Mouse (Mus musculus): ENCODE data around the gene Sgf29. TPM values are rescaled to one million over a fixed set of nuclear protein-coding genes. Genes with fewer than 3 reads are reported as not detected.

Gene Sgf29
- polyA plus RNA-seq, 1 experiment from 2014 or later = 42.9 TPM

- Histone ChIP-seq H3K27ac (ENCODE audit: low read length) (no peak overlapping the region), H3K4me1 (replicated peaks; ENCODE audit: control insufficient read depth, insufficient read depth, low read length) (peaks cover 10% of the 10 kb centered on the region), H3K4me2 (ENCODE audit: low read depth, low read length) (no peak overlapping the region; the same call in 1 of the 2 replicates), H3K27me3 (ENCODE audit: control insufficient read depth, insufficient read depth, low read depth, low read length) (peaks cover 16% of the 10 kb centered on the region), H3K9me3 (ENCODE audit: control insufficient read depth, low read length) (no peaks in the 10 kb centered on the region; the same call in 1 of the 2 replicates), H3K9ac (ENCODE audit: low read length) (no peak overlapping the region), H3K4me3 (ENCODE audit: low read length) (peak overlapping the region; percentile 5; the same call in 1 of the 2 replicates), H3K36me3 (ENCODE audit: control insufficient read depth, insufficient read depth, low read length) (no peaks in the 10 kb centered on the region)
- no peak for ATAC-seq (ENCODE audit: low read depth)
- 15% methylated on average over 7 of the region's 7 CpGs for WGBS
Observed at GRCm38 (mm10) chr7:126703757-126704077, 54.6 kb downstream of the Sgf29 start.

DNA sequence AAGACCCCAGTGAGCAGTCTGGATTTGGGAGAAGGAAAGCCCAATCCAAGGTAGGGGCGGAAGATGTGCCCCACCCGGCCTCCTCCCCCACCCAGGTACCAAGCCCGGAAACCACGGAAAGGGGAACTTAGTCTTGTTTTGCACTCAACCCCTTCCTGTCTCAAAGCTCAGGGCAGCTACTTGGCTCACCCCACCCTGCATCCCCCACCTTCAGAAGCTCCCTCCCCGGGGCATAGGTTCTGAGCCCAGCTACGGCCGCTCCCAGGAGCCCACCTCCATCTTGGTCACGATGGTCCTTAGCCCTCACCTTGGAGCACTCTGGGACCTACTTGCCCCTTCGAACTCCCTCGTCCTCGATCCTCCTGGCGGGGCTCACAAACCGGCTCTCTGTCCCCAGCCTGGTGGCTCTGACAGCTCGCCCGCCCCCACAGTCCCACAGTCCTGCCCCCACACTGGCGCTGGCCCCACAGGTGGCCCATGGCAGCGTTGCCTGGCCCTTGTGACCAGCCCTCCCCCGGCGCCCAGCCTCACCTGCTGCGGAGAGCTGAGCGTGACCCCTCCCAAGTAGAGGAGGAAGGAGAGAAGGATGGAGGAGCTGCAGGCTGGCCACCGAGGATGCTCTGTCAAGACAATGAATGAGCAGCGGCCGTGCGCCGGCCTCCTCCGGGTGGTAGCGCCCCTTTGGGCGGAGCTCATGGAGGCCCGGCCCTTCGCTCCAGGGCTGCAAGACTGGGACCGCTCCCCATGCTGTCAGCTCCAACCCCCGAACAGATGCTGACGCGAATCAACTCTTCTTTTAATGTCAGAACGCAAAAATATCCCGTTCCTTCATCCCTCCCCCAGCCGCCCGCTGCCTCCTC lies 55.2 kb downstream of the Sgf29 start:
- H3K9me3 ChIP-seq (ENCODE audit: control insufficient read depth, low read length) = peaks cover 2% of the 10 kb centered on the region; the same call in 1 of the 2 replicates
- peaks cover 16% of the 10 kb centered on the region for H3K27me3 ChIP-seq (ENCODE audit: control insufficient read depth, insufficient read depth, low read depth, low read length)
- no peak overlapping the region for H3K27ac ChIP-seq (ENCODE audit: low read length)
- H3K36me3 ChIP-seq (ENCODE audit: control insufficient read depth, insufficient read depth, low read length) = no peaks in the 10 kb centered on the region
- H3K4me2 ChIP-seq (ENCODE audit: low read depth, low read length) = peak overlapping the region; percentile 71
- H3K9ac ChIP-seq (ENCODE audit: low read length) = peak overlapping the region; percentile 53
- ATAC-seq (ENCODE audit: low read depth) = peak; percentile 74
- peaks cover 10% of the 10 kb centered on the region for H3K4me1 ChIP-seq (replicated peaks; ENCODE audit: control insufficient read depth, insufficient read depth, low read length)
- H3K4me3 ChIP-seq (ENCODE audit: low read length) = peak overlapping the region; percentile 46
- 4% methylated on average over 39 of the region's 39 CpGs for WGBS

GRCm38 (mm10) chr7:126707442-126708174 lies 58.5 kb downstream of the Sgf29 start, which contains the start of gene Coro1a:
Gene Coro1a (minus strand): TSS chr7:126707787.
- H3K36me3 ChIP-seq (ENCODE audit: control insufficient read depth, insufficient read depth, low read length) = no peaks in the 10 kb centered on the region
- no peak within 1 kb of the TSS for H3K27ac ChIP-seq (ENCODE audit: low read length)
- peaks cover 15% of the 10 kb centered on the region for H3K27me3 ChIP-seq (ENCODE audit: control insufficient read depth, insufficient read depth, low read depth, low read length)
- no peak within 1 kb of the TSS for H3K9ac ChIP-seq (ENCODE audit: low read length)
- H3K4me1 ChIP-seq (replicated peaks; ENCODE audit: control insufficient read depth, insufficient read depth, low read length) = peaks cover 10% of the 10 kb centered on the region
- H3K9me3 ChIP-seq (ENCODE audit: control insufficient read depth, low read length) = peaks cover 2% of the 10 kb centered on the region; the same call in 1 of the 2 replicates
- 78% methylated on average over 19 of the region's 19 CpGs for WGBS
- no peak within 1 kb of the TSS for H3K4me2 ChIP-seq (ENCODE audit: low read depth, low read length)
- no peak within 1 kb of the TSS for H3K4me3 ChIP-seq (ENCODE audit: low read length)
- no peak for ATAC-seq (ENCODE audit: low read depth)

DNA sequence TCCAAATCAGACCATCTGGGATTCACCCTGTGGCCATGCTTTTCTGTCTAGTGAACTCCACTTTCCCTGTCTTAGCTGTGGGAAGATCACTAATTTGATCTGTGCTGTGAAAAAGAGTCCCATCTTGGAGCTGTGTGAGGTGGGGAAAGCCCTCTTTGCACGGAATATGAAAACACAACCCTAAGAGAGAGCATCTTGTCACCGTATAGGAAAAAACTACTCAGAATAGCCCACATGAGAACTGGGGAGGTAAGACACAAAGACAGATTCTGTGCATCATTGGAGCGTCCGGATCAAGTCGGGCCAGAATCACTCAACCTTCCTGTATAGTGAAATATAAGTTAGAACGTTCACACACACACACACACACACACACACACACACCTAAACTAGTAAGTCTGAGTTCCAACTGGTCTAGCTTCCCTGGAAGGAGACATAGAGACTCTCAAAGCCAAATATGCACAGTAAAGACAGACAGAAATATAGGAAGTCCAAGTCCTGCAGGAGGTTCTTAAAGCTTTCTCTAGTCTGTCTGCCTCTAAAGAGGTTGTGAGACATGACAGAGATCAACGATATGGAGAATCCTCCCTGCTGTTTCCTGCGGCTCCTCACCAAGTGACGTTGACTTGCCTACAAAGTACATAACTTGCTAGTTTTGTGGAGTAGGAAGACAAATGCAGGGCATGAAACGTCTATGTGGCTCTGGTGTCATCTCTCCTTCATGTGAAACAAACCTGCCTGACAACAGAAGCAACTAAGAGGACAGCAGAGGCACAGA lies 59.3 kb downstream of the Sgf29 start:
- no peak overlapping the region for H3K4me2 ChIP-seq (ENCODE audit: low read depth, low read length)
- no peak overlapping the region for H3K4me3 ChIP-seq (ENCODE audit: low read length)
- ATAC-seq (ENCODE audit: low read depth) = no peak
- no peak overlapping the region for H3K27ac ChIP-seq (ENCODE audit: low read length)
- peaks cover 10% of the 10 kb centered on the region for H3K4me1 ChIP-seq (replicated peaks; ENCODE audit: control insufficient read depth, insufficient read depth, low read length)
- no peak overlapping the region for H3K9ac ChIP-seq (ENCODE audit: low read length)
- H3K27me3 ChIP-seq (ENCODE audit: control insufficient read depth, insufficient read depth, low read depth, low read length) = peaks cover 12% of the 10 kb centered on the region
- H3K36me3 ChIP-seq (ENCODE audit: control insufficient read depth, insufficient read depth, low read length) = no peaks in the 10 kb centered on the region
- peaks cover 2% of the 10 kb centered on the region; the same call in 1 of the 2 replicates for H3K9me3 ChIP-seq (ENCODE audit: control insufficient read depth, low read length)
- WGBS = 80% methylated on average over 10 of the region's 10 CpGs

GRCm38 (mm10) chr7:126710266-126710665 lies 61.2 kb downstream of the Sgf29 start:
- no peaks in the 10 kb centered on the region for H3K4me1 ChIP-seq (replicated peaks; ENCODE audit: control insufficient read depth, insufficient read depth, low read length)
- WGBS = 54% methylated on average over 4 of the region's 4 CpGs
- no peak for ATAC-seq (ENCODE audit: low read depth)
- H3K27me3 ChIP-seq (ENCODE audit: control insufficient read depth, insufficient read depth, low read depth, low read length) = 0 out of 2 replicates have a peak, but pooled peaks cover under 1% of the 10 kb centered on the region
- H3K4me3 ChIP-seq (ENCODE audit: low read length) = no peak overlapping the region
- no peak overlapping the region for H3K4me2 ChIP-seq (ENCODE audit: low read depth, low read length)
- peaks cover 2% of the 10 kb centered on the region; the same call in 1 of the 2 replicates for H3K9me3 ChIP-seq (ENCODE audit: control insufficient read depth, low read length)
- H3K9ac ChIP-seq (ENCODE audit: low read length) = no peak overlapping the region
- H3K36me3 ChIP-seq (ENCODE audit: control insufficient read depth, insufficient read depth, low read length) = no peaks in the 10 kb centered on the region
- H3K27ac ChIP-seq (ENCODE audit: low read length) = no peak overlapping the region

- H3K4me2 ChIP-seq (ENCODE audit: low read depth, low read length) = no peak overlapping the region
- no peak overlapping the region for H3K27ac ChIP-seq (ENCODE audit: low read length)
- no peaks in the 10 kb centered on the region for H3K36me3 ChIP-seq (ENCODE audit: control insufficient read depth, insufficient read depth, low read length)
- peaks cover 2% of the 10 kb centered on the region; the same call in 1 of the 2 replicates for H3K9me3 ChIP-seq (ENCODE audit: control insufficient read depth, low read length)
- H3K27me3 ChIP-seq (ENCODE audit: control insufficient read depth, insufficient read depth, low read depth, low read length) = no peaks in the 10 kb centered on the region
- H3K4me3 ChIP-seq (ENCODE audit: low read length) = no peak overlapping the region
- 78% methylated on average over 3 of the region's 3 CpGs for WGBS
- no peak overlapping the region for H3K9ac ChIP-seq (ENCODE audit: low read length)
- no peak for ATAC-seq (ENCODE audit: low read depth)
- H3K4me1 ChIP-seq (replicated peaks; ENCODE audit: control insufficient read depth, insufficient read depth, low read length) = no peaks in the 10 kb centered on the region
Observed at GRCm38 (mm10) chr7:126711910-126712309, 62.8 kb downstream of the Sgf29 start.

- H3K9ac ChIP-seq (ENCODE audit: low read length) = no peak overlapping the region
- ATAC-seq (ENCODE audit: low read depth) = no peak
- WGBS = 59% methylated on average over 4 of the region's 4 CpGs
- H3K27me3 ChIP-seq (ENCODE audit: control insufficient read depth, insufficient read depth, low read depth, low read length) = no peaks in the 10 kb centered on the region
- no peaks in the 10 kb centered on the region for H3K36me3 ChIP-seq (ENCODE audit: control insufficient read depth, insufficient read depth, low read length)
- H3K4me1 ChIP-seq (replicated peaks; ENCODE audit: control insufficient read depth, insufficient read depth, low read length) = no peaks in the 10 kb centered on the region
- peaks cover 2% of the 10 kb centered on the region; the same call in 1 of the 2 replicates for H3K9me3 ChIP-seq (ENCODE audit: control insufficient read depth, low read length)
- no peak overlapping the region for H3K4me2 ChIP-seq (ENCODE audit: low read depth, low read length)
- H3K27ac ChIP-seq (ENCODE audit: low read length) = no peak overlapping the region
- no peak overlapping the region for H3K4me3 ChIP-seq (ENCODE audit: low read length)
Observed at GRCm38 (mm10) chr7:126715679-126716078, 66.6 kb downstream of the Sgf29 start.

DNA sequence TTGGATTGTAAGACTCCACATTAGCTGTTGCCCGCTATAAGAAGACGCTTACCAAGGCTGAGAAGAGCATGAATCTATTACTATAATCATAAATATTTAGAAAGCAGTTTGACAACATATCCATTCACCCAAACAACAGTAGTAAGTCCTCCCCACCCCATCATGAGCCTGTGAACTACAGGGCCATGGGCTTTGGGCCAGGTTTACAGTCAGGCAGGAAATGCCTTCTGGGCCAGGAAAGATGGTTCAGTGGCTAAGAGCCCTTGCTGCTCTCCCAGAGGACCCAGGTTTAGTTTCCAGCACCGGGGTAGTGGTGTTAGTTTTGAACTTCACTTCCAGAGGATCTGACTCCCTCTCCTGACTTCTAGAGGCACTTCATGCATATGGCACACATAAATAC lies 68.5 kb downstream of the Sgf29 start:
- ATAC-seq (ENCODE audit: low read depth) = no peak
- no peak overlapping the region for H3K9ac ChIP-seq (ENCODE audit: low read length)
- H3K4me3 ChIP-seq (ENCODE audit: low read length) = no peak overlapping the region
- H3K9me3 ChIP-seq (ENCODE audit: control insufficient read depth, low read length) = peaks cover 2% of the 10 kb centered on the region; the same call in 1 of the 2 replicates
- H3K27ac ChIP-seq (ENCODE audit: low read length) = no peak overlapping the region
- 54% methylated on average over 3 of the region's 3 CpGs for WGBS
- no peaks in the 10 kb centered on the region for H3K27me3 ChIP-seq (ENCODE audit: control insufficient read depth, insufficient read depth, low read depth, low read length)
- H3K36me3 ChIP-seq (ENCODE audit: control insufficient read depth, insufficient read depth, low read length) = no peaks in the 10 kb centered on the region
- H3K4me2 ChIP-seq (ENCODE audit: low read depth, low read length) = no peak overlapping the region
- H3K4me1 ChIP-seq (replicated peaks; ENCODE audit: control insufficient read depth, insufficient read depth, low read length) = no peaks in the 10 kb centered on the region

Data from lung, embryonic 16.5 days (tissue).